Mouse (Mus musculus) forebrain, embryonic 13.5 days (tissue): Measurements from ENCODE around the gene Slc37a4. TPM values are rescaled to one million over a fixed set of nuclear protein-coding genes. Genes with fewer than 3 reads are reported as not detected.
"Not testable (repeated sequence)": the region's sequence is repeated elsewhere in the genome, so short reads cannot be mapped to it uniquely, and the experiment has no call there.

ENCODE experiments used
- ATAC-seq: fragments of 200-750 bp; cut with Nextera tagmentation; 2 replicates; pipeline ENCODE4 v1.8.0; 2017
- H3K27ac ChIP-seq: fragments of 300-500 bp; sonication (generic); 2 replicates; pipeline ENCODE4 v1.5.1; 2015; ENCODE audit warnings: inconsistent platforms, mild to moderate bottlenecking, moderate library complexity
- H3K27me3 ChIP-seq: fragments of 300-500 bp; sonication (generic); 2 replicates; pipeline ENCODE4 v1.6.1; 2015; ENCODE audit warnings: mild to moderate bottlenecking, inconsistent platforms
- H3K36me3 ChIP-seq: fragments of 300-500 bp; sonication (generic); 2 replicates; pipeline ENCODE4 v1.6.1; 2015; ENCODE audit warnings: mild to moderate bottlenecking, inconsistent platforms; ENCODE audit not compliant: poor library complexity, severe bottlenecking
- H3K4me1 ChIP-seq: fragments of 300-500 bp; sonication (generic); 2 replicates; pipeline ENCODE4 v1.6.1; 2015; ENCODE audit warnings: inconsistent platforms
- H3K4me2 ChIP-seq: fragments of 300-500 bp; sonication (generic); 2 replicates; pipeline ENCODE4 v1.6.1; 2015; ENCODE audit warnings: inconsistent platforms, mild to moderate bottlenecking, moderate library complexity
- H3K4me3 ChIP-seq: fragments of 300-500 bp; sonication (generic); 2 replicates; pipeline ENCODE4 v1.5.1; 2015; ENCODE audit warnings: mild to moderate bottlenecking, inconsistent platforms
- H3K9ac ChIP-seq: fragments of 300-500 bp; sonication (generic); 2 replicates; pipeline ENCODE4 v1.6.1; 2015; ENCODE audit warnings: mild to moderate bottlenecking, inconsistent platforms
- H3K9me3 ChIP-seq: fragments of 300-500 bp; sonication (generic); replicated peaks from 2 replicates; pipeline ENCODE4 v1.6.1; 2016; ENCODE audit warnings: inconsistent platforms
- WGBS: fragments of 180-500 bp; shearing (Covaris S2); methylation state at CpG from one replicate; pipeline ENCODE4 v1.1.7; 2015; 5-methylcytosine and 5-hydroxymethylcytosine counted together
- polyA plus RNA-seq: library from polyadenylated mRNA; unstranded; fragments of >200 nt; fragmentation: Nextera tagmentation; extraction: Ambion mirVana; gene quantifications from 2 replicates; pipeline ENCODE4 v1.2.1, GENCODE M21; 2015

Gene Slc37a4
- polyA plus RNA-seq, 1 experiment from 2014 or later: 23.3 TPM

- Histone ChIP-seq H3K27ac (peak overlapping the region; percentile 72), H3K4me2 (peak overlapping the region; percentile 85), H3K4me3 (peak overlapping the region; percentile 81), H3K4me1 (peaks cover 8% of the 10 kb centered on the region), H3K9me3 (no peaks in the 10 kb centered on the region), H3K9ac (peak overlapping the region; percentile 86), H3K27me3 (no peaks in the 10 kb centered on the region), H3K36me3 (peaks cover 26% of the 10 kb centered on the region)
- ATAC-seq: peak; percentile 86
- under 1% methylated on average over 38 of the region's 38 CpGs for WGBS
These were observed 21.3 kb downstream of the Slc37a4 start for GRCm38 (mm10) chr9:44417892-44418363.

- Histone ChIP-seq H3K36me3 (peaks cover 17% of the 10 kb centered on the region; the same call in 1 of the 2 replicates), H3K4me1 (peaks cover 8% of the 10 kb centered on the region), H3K4me3 (peak within 1 kb of the TSS; percentile 81), H3K9ac (peak within 1 kb of the TSS; percentile 86), H3K27ac (peak within 1 kb of the TSS; percentile 72), H3K9me3 (no peaks in the 10 kb centered on the region), H3K4me2 (peak within 1 kb of the TSS; percentile 85), H3K27me3 (no peaks in the 10 kb centered on the region)
- WGBS: 80% methylated on average over 14 of the region's 14 CpGs
- no peak for ATAC-seq
These were observed 22.1 kb downstream of the Slc37a4 start, which contains the start of gene Ccdc84 for GRCm38 (mm10) chr9:44418519-44419385. Gene Ccdc84, minus strand, starts transcription at chr9:44418569.

GRCm38 (mm10) chr9:44419730-44420129, 23.1 kb downstream of the Slc37a4 start:
- not testable (repeated sequence) for H3K4me2 ChIP-seq, H3K9me3 ChIP-seq, ATAC-seq, H3K36me3 ChIP-seq, H3K27me3 ChIP-seq, H3K4me1 ChIP-seq, H3K27ac ChIP-seq, H3K9ac ChIP-seq, H3K4me3 ChIP-seq
- 97% methylated on average over 9 of the region's 9 CpGs for WGBS

- no peak for ATAC-seq
- Histone ChIP-seq H3K4me1 (peaks cover 8% of the 10 kb centered on the region), H3K4me2 (no peak overlapping the region), H3K27ac (no peak overlapping the region), H3K4me3 (no peak overlapping the region), H3K27me3 (no peaks in the 10 kb centered on the region), H3K9me3 (no peaks in the 10 kb centered on the region), H3K36me3 (peaks cover 8% of the 10 kb centered on the region; the same call in 1 of the 2 replicates), H3K9ac (no peak overlapping the region)
- 85% methylated on average over 5 of the region's 5 CpGs for WGBS
These were observed 23.7 kb downstream of the Slc37a4 start for GRCm38 (mm10) chr9:44420280-44420898.

- Histone ChIP-seq H3K4me3 (no peak overlapping the region), H3K4me2 (no peak overlapping the region), H3K27me3 (no peaks in the 10 kb centered on the region), H3K9me3 (no peaks in the 10 kb centered on the region), H3K4me1 (no peaks in the 10 kb centered on the region; the same call in 1 of the 2 replicates), H3K9ac (no peak overlapping the region), H3K36me3 (no peaks in the 10 kb centered on the region), H3K27ac (no peak overlapping the region)
- no peak for ATAC-seq
- WGBS: 88% methylated on average over 4 of the region's 4 CpGs
These were observed 26.9 kb downstream of the Slc37a4 start for GRCm38 (mm10) chr9:44423576-44423975.

GRCm38 (mm10) chr9:44432577-44433185, 36.0 kb downstream of the Slc37a4 start:
- Histone ChIP-seq H3K9me3 (no peaks in the 10 kb centered on the region), H3K9ac (no peak overlapping the region), H3K4me1 (0 out of 2 replicates have a peak, but pooled peaks cover 3% of the 10 kb centered on the region), H3K36me3 (no peaks in the 10 kb centered on the region), H3K27me3 (no peaks in the 10 kb centered on the region), H3K4me3 (no peak overlapping the region), H3K4me2 (no peak overlapping the region), H3K27ac (no peak overlapping the region)
- 57% methylated on average over 5 of the region's 5 CpGs for WGBS
- ATAC-seq: no peak

GRCm38 (mm10) chr9:44435747-44436146, 39.1 kb downstream of the Slc37a4 start:
- H3K36me3 ChIP-seq: no peaks in the 10 kb centered on the region
- H3K9ac ChIP-seq: 0 out of 2 replicates have a peak overlapping the region, but pooled peaks have one; percentile 27
- H3K9me3 ChIP-seq: no peaks in the 10 kb centered on the region
- no peaks in the 10 kb centered on the region for H3K27me3 ChIP-seq
- H3K4me3 ChIP-seq: no peak overlapping the region
- 0 out of 2 replicates have a peak, but pooled peaks cover 3% of the 10 kb centered on the region for H3K4me1 ChIP-seq
- H3K4me2 ChIP-seq: no peak overlapping the region
- no peak for ATAC-seq
- 84% methylated on average over 6 of the region's 6 CpGs for WGBS
- H3K27ac ChIP-seq: no peak overlapping the region

- Histone ChIP-seq H3K4me3 (no peak within 1 kb of the TSS), H3K9ac (no peak within 1 kb of the TSS), H3K27me3 (no peaks in the 10 kb centered on the region), H3K4me2 (no peak within 1 kb of the TSS), H3K9me3 (no peaks in the 10 kb centered on the region), H3K36me3 (no peaks in the 10 kb centered on the region), H3K27ac (no peak within 1 kb of the TSS), H3K4me1 (no peaks in the 10 kb centered on the region)
- WGBS: 83% methylated on average over 19 of the region's 19 CpGs
- ATAC-seq: no peak
These were observed 44.3 kb downstream of the Slc37a4 start, which contains the start of gene Foxr1 for GRCm38 (mm10) chr9:44440961-44441360. Gene Foxr1, minus strand, starts transcription at chr9:44441136.

GRCm38 (mm10) chr9:44444402-44445025, 47.9 kb downstream of the Slc37a4 start:
- not testable (repeated sequence) for H3K4me3 ChIP-seq, H3K36me3 ChIP-seq, H3K27ac ChIP-seq, H3K27me3 ChIP-seq, H3K4me1 ChIP-seq, H3K9ac ChIP-seq, H3K4me2 ChIP-seq, ATAC-seq, H3K9me3 ChIP-seq
- 80% methylated on average over 7 of the region's 7 CpGs for WGBS

- no peak overlapping the region for H3K4me3 ChIP-seq
- no peaks in the 10 kb centered on the region for H3K9me3 ChIP-seq
- no peaks in the 10 kb centered on the region for H3K36me3 ChIP-seq
- no peak overlapping the region for H3K4me2 ChIP-seq
- H3K4me1 ChIP-seq: peaks cover 8% of the 10 kb centered on the region; the same call in 1 of the 2 replicates
- H3K27ac ChIP-seq: no peak overlapping the region
- ATAC-seq: no peak
- peaks cover 14% of the 10 kb centered on the region for H3K27me3 ChIP-seq
- no peak overlapping the region for H3K9ac ChIP-seq
These were observed 53.7 kb downstream of the Slc37a4 start for GRCm38 (mm10) chr9:44450387-44450786.
